Mouse (Mus musculus) CH12.LX (cell line): ENCODE measurements around the gene Tle2. TPM values are rescaled to one million over a fixed set of nuclear protein-coding genes. Genes with fewer than 3 reads are reported as not detected.

Source experiments
- DNase-seq: peaks from one replicate; pipeline ENCODE4 v3.0.0-alpha.2; 2013; ENCODE audit errors: extremely low read depth
- H3K27ac ChIP-seq: 2 replicates; pipeline ENCODE4 v1.5.1; 2012; ENCODE audit warnings: low read depth, mild to moderate bottlenecking, control low read depth, moderate library complexity; ENCODE audit not compliant: insufficient read depth
- H3K27me3 ChIP-seq: replicated peaks from 2 replicates; pipeline ENCODE3; 2012; ENCODE audit warnings: inconsistent platforms
- H3K36me3 ChIP-seq, 2 experiments: replicated peaks in 1 of 2; 2 replicates each; pipeline versions ENCODE3 to v1.6.1; 2012; ENCODE audit warnings: inconsistent platforms in 1 of 2, low read length in 1 of 2, mild to moderate bottlenecking in 1 of 2, mixed read lengths in 1 of 2, moderate library complexity in 1 of 2; ENCODE audit not compliant: control insufficient read depth in 1 of 2, insufficient read depth in 1 of 2
- H3K4me1 ChIP-seq, 2 experiments: 2 replicates each; pipeline ENCODE4 v1.6.1; 2012; ENCODE audit warnings: inconsistent platforms in 1 of 2, moderate library complexity in 1 of 2; ENCODE audit not compliant: insufficient read depth in 2 of 2, control insufficient read depth in 1 of 2
- H3K4me2 ChIP-seq: 2 replicates; pipeline ENCODE4 v1.6.1; 2012; ENCODE audit warnings: low read depth, mild to moderate bottlenecking, control low read depth; ENCODE audit not compliant: poor library complexity, insufficient read depth, severe bottlenecking
- H3K4me3 ChIP-seq, 3 experiments: fragments of 150-350 bp in 1 of 3; sonication (generic) in 1 of 3; replicated peaks in 1 of 3; 2 replicates each; pipeline versions ENCODE3 to v1.5.1; 2011 to 2012; ENCODE audit warnings: low read depth in 2 of 3, low read length in 2 of 3, mild to moderate bottlenecking in 2 of 3, moderate library complexity in 2 of 3, control low read depth in 1 of 3, improper control_type of control experiment in 1 of 3, inconsistent platforms in 1 of 3, mixed read lengths in 1 of 3; ENCODE audit not compliant: poor library complexity in 1 of 3
- H3K79me2 ChIP-seq: replicated peaks from 2 replicates; pipeline ENCODE4 v1.6.1; 2012; ENCODE audit warnings: mild to moderate bottlenecking, moderate library complexity; ENCODE audit not compliant: control insufficient read depth, poor library complexity, insufficient read depth, severe bottlenecking; ENCODE audit errors: extremely low read depth
- H3K9ac ChIP-seq: 2 replicates; pipeline ENCODE4 v1.6.1; 2012; ENCODE audit warnings: low read depth, mild to moderate bottlenecking, control low read depth, moderate library complexity; ENCODE audit not compliant: insufficient read depth
- H3K9me3 ChIP-seq: replicated peaks from 2 replicates; pipeline ENCODE3; 2012; ENCODE audit warnings: low read length, inconsistent platforms, mixed read lengths
- CHD1 ChIP-seq: IDR thresholded peaks from 2 replicates; pipeline ENCODE4 v1.6.1; 2012; ENCODE audit warnings: low read depth, low read length, improper control_type of control experiment, inconsistent platforms
- CHD2 ChIP-seq: IDR thresholded peaks from 2 replicates; pipeline ENCODE4 v1.6.1; 2011; ENCODE audit warnings: low read length, improper control_type of control experiment
- E2F4 ChIP-seq: IDR thresholded peaks from 2 replicates; pipeline ENCODE4 v1.6.1; 2011; ENCODE audit warnings: low read depth, low read length, improper control_type of control experiment; ENCODE audit not compliant: insufficient replicate concordance
- ELF1 ChIP-seq: IDR thresholded peaks from 2 replicates; pipeline ENCODE4 v1.6.1; 2014; ENCODE audit warnings: low read depth, mild to moderate bottlenecking, inconsistent platforms, low read length, improper control_type of control experiment
- HCFC1 ChIP-seq: IDR thresholded peaks from 2 replicates; pipeline ENCODE4 v1.6.1; 2012; ENCODE audit warnings: low read depth, mild to moderate bottlenecking, inconsistent platforms, low read length, improper control_type of control experiment
- IRF4 ChIP-seq: IDR thresholded peaks from 2 replicates; pipeline ENCODE4 v1.6.1; 2014; ENCODE audit warnings: low read depth, mild to moderate bottlenecking, inconsistent platforms, low read length, improper control_type of control experiment
- JUN ChIP-seq: IDR thresholded peaks from 2 replicates; pipeline ENCODE4 v1.6.1; 2011; ENCODE audit warnings: low read depth, mild to moderate bottlenecking, low read length, improper control_type of control experiment, moderate library complexity; ENCODE audit not compliant: insufficient read depth
- JUND ChIP-seq: conservative IDR thresholded peaks from 2 replicates; pipeline ENCODE4 v1.6.1; 2011; ENCODE audit warnings: low read depth, low read length, improper control_type of control experiment
- KAT2A ChIP-seq: IDR thresholded peaks from 2 replicates; pipeline ENCODE4 v1.6.1; 2012; ENCODE audit warnings: low read length, improper control_type of control experiment, inconsistent platforms; ENCODE audit not compliant: insufficient replicate concordance
- MAX ChIP-seq: IDR thresholded peaks from 2 replicates; pipeline ENCODE4 v1.6.1; 2011; ENCODE audit warnings: low read length, improper control_type of control experiment
- MXI1 ChIP-seq: IDR thresholded peaks from 2 replicates; pipeline ENCODE4 v1.6.1; 2011; ENCODE audit warnings: mild to moderate bottlenecking, low read depth, low read length, improper control_type of control experiment
- MYC ChIP-seq: IDR thresholded peaks from 2 replicates; pipeline ENCODE4 v1.6.1; 2011; ENCODE audit warnings: low read depth, mild to moderate bottlenecking, improper control_type of control experiment, low read length
- NELFE ChIP-seq: IDR thresholded peaks from 2 replicates; pipeline ENCODE4 v1.6.1; 2011; ENCODE audit warnings: low read depth, low read length, improper control_type of control experiment
- PAX5 ChIP-seq: IDR thresholded peaks from 2 replicates; pipeline ENCODE4 v1.6.1; 2012; ENCODE audit warnings: low read length, inconsistent platforms, mixed read lengths
- POLR2A ChIP-seq: IDR thresholded peaks from 2 replicates; pipeline ENCODE4 v1.6.1; 2011; ENCODE audit warnings: low read depth, mild to moderate bottlenecking, improper control_type of control experiment, low read length
- POLR2AphosphoS2 ChIP-seq: IDR thresholded peaks from 2 replicates; pipeline ENCODE4 v1.6.1; 2011; ENCODE audit warnings: low read depth, low read length, improper control_type of control experiment
- RAD21 ChIP-seq: IDR thresholded peaks from 2 replicates; pipeline ENCODE4 v1.6.1; 2011; ENCODE audit warnings: low read depth, mild to moderate bottlenecking, low read length, improper control_type of control experiment, moderate library complexity
- RCOR1 ChIP-seq: conservative IDR thresholded peaks from 2 replicates; pipeline ENCODE4 v1.6.1; 2012; ENCODE audit warnings: low read depth, mild to moderate bottlenecking, inconsistent platforms, low read length, improper control_type of control experiment
- SMC3 ChIP-seq: IDR thresholded peaks from 2 replicates; pipeline ENCODE4 v1.6.1; 2011; ENCODE audit warnings: low read depth, low read length, improper control_type of control experiment
- TBP ChIP-seq: conservative IDR thresholded peaks from 2 replicates; pipeline ENCODE4 v1.6.1; 2011; ENCODE audit warnings: low read depth, low read length, improper control_type of control experiment
- TCF12 ChIP-seq: IDR thresholded peaks from 2 replicates; pipeline ENCODE4 v1.6.1; 2014; ENCODE audit warnings: low read depth, mild to moderate bottlenecking, inconsistent platforms, low read length, improper control_type of control experiment
- ZC3H11A ChIP-seq: IDR thresholded peaks from 2 replicates; pipeline ENCODE4 v1.6.1; 2012; ENCODE audit warnings: low read depth, mild to moderate bottlenecking, inconsistent platforms, low read length, improper control_type of control experiment
- ZKSCAN1 ChIP-seq: IDR thresholded peaks from 2 replicates; pipeline ENCODE4 v1.6.1; 2012; ENCODE audit warnings: low read depth, inconsistent platforms, low read length, improper control_type of control experiment, borderline replicate concordance
- ZMIZ1 ChIP-seq: IDR thresholded peaks from 2 replicates; pipeline ENCODE4 v1.6.1; 2012; ENCODE audit warnings: low read depth, mild to moderate bottlenecking, inconsistent platforms, low read length, improper control_type of control experiment
- dilution Hi-C: fragments of 300-500 bp; cut with MboI; formaldehyde crosslinking; loops from 2 replicates; pipeline ENCODE4 v1.14.3; 2020; ENCODE audit warnings: low sequenced_read_pairs; ENCODE audit not compliant: extremely low pct_unique_long_range_greater_than_20kb, extremely low pct_ligation_motif_present
- in situ Hi-C: fragments of 300-500 bp; cut with MboI; formaldehyde crosslinking; loops from 3 replicates; pipeline ENCODE4 v1.14.3; 2019; ENCODE audit warnings: low sequenced_read_pairs, low pct_ligation_motif_present, low pct_unique_long_range_greater_than_20kb, mixed read lengths
- polyA plus RNA-seq: library from polyadenylated mRNA; unstranded; fragments of >175 nt; gene quantifications from 2 replicates; pipeline ENCODE4 v1.2.1, GENCODE M21; 2012; ENCODE audit warnings: low read depth; ENCODE audit not compliant: insufficient read length
- total RNA-seq, 2 experiments: library from RNA; depleted of rRNA; stranded (reverse); fragments of 300-350 nt in 1 of 2; fragments of >200 nt in 1 of 2; gene quantifications; 2 replicates each; pipeline ENCODE4 v1.2.3; 2012 to 2014

Gene Tle2
- total and polyA plus RNA-seq, 3 experiments = 0.29 to 0.30 TPM; not detected in 1

- H3K4me1 ChIP-seq = peaks cover 2 to 9% of the 10 kb centered on the region in 2 experiments; a peak in 2 of 4 replicates
- TF ChIP-seq TBP (no peak), JUND (no peak), RAD21 (no peak), POLR2AphosphoS2 (no peak), CHD2 (no peak), HCFC1 (no peak), JUN (no peak), ELF1 (no peak), TCF12 (no peak), MAX (no peak)
- H3K9me3 ChIP-seq = peaks cover 11% of the 10 kb centered on the region
- dilution Hi-C loops = no loop called here
- no peak for DNase-seq
- H3K36me3 ChIP-seq = no peaks in the 10 kb centered on the region
- no peaks in the 10 kb centered on the region for H3K79me2 ChIP-seq
- in situ Hi-C loops = no loop called here
- H3K4me3 ChIP-seq = no peak overlapping the region
- peak overlapping the region; percentile 52; the same call in 1 of the 2 replicates for H3K4me2 ChIP-seq
- H3K27ac ChIP-seq = no peak overlapping the region
- peaks cover 100% of the 10 kb centered on the region for H3K27me3 ChIP-seq
- H3K9ac ChIP-seq = no peak overlapping the region
Observed at GRCm38 (mm10) chr10:81575208-81575631, 859 bp downstream of the Tle2 start.

GRCm38 (mm10) chr10:81575695-81576094 is 1.3 kb downstream of the Tle2 start:
- no peak overlapping the region for H3K4me3 ChIP-seq
- no peak for TF ChIP-seq ZC3H11A
- TF ChIP-seq RAD21 = no peak
- TF ChIP-seq PAX5 = no peak
- TF ChIP-seq MXI1 = no peak
- no peak for TF ChIP-seq POLR2A
- no peak for TF ChIP-seq CHD1
- TF ChIP-seq ELF1 = no peak
- TF ChIP-seq E2F4 = no peak
- TF ChIP-seq NELFE = no peak
- TF ChIP-seq KAT2A = no peak
- no peak for TF ChIP-seq IRF4
- TF ChIP-seq MYC = no peak
- TF ChIP-seq ZMIZ1 = no peak
- TF ChIP-seq CHD2 = no peak
- TF ChIP-seq JUND = no peak
- no peak for TF ChIP-seq SMC3
- no peak for TF ChIP-seq TCF12
- TF ChIP-seq HCFC1 = no peak
- TF ChIP-seq RCOR1 = no peak
- TF ChIP-seq ZKSCAN1 = no peak
- H3K9ac ChIP-seq = no peak overlapping the region
- H3K4me2 ChIP-seq = no peak overlapping the region
- no peaks in the 10 kb centered on the region for H3K36me3 ChIP-seq
- peaks cover 2 to 9% of the 10 kb centered on the region in 2 experiments; a peak in 3 of 4 replicates for H3K4me1 ChIP-seq
- peaks cover 11% of the 10 kb centered on the region for H3K9me3 ChIP-seq
- no peak for DNase-seq
- no peaks in the 10 kb centered on the region for H3K79me2 ChIP-seq
- H3K27me3 ChIP-seq = peaks cover 100% of the 10 kb centered on the region
- in situ Hi-C loops = no loop called here
- dilution Hi-C loops = no loop called here
- no peak overlapping the region for H3K27ac ChIP-seq
